Mouse (Mus musculus) cerebellum, adult 2 months (tissue): Measurements from ENCODE around the gene Arid1b.

Experiments
- CTCF ChIP-seq: fragments of 200-500 bp; IDR thresholded peaks from 2 replicates; pipeline ENCODE4 v1.5.1; 2011; ENCODE audit warnings: low read depth, mild to moderate bottlenecking, control low read depth, low read length, moderate library complexity, borderline replicate concordance; ENCODE audit not compliant: insufficient read depth
- POLR2A ChIP-seq: fragments of 200-500 bp; IDR thresholded peaks from 2 replicates; pipeline ENCODE4 v1.6.1; 2011; ENCODE audit warnings: low read length, control low read depth, borderline replicate concordance; ENCODE audit not compliant: insufficient read depth

GRCm38 (mm10) chr17:5029148-5029547, 35.0 kb downstream of the Arid1b start:
- TF ChIP-seq CTCF (no peak), POLR2A (no peak)
